Mouse (Mus musculus) intestine, postnatal 0 days (tissue): Measurements from ENCODE around the gene Mycbp2. TPM values are rescaled to one million over a fixed set of nuclear protein-coding genes. Genes with fewer than 3 reads are reported as not detected.

Experiments used
- ATAC-seq: fragments of 200-750 bp; cut with Nextera tagmentation; 2 replicates; pipeline ENCODE4 v1.8.0; 2017; ENCODE audit warnings: mild to moderate bottlenecking, moderate TSS enrichment, moderate library complexity
- H3K27ac ChIP-seq: fragments of 300-500 bp; sonication (generic); 2 replicates; pipeline ENCODE4 v1.5.1; 2014; ENCODE audit warnings: mild to moderate bottlenecking, low read depth, low read length, moderate library complexity
- H3K27me3 ChIP-seq: fragments of 300-500 bp; sonication (generic); replicated peaks from 2 replicates; pipeline ENCODE4 v1.6.1; 2014; ENCODE audit warnings: low read length, mixed read lengths; ENCODE audit not compliant: control insufficient read depth, insufficient read depth
- H3K36me3 ChIP-seq: fragments of 300-500 bp; sonication (generic); 2 replicates; pipeline ENCODE4 v1.6.1; 2014; ENCODE audit warnings: mild to moderate bottlenecking, moderate library complexity; ENCODE audit not compliant: control insufficient read depth, insufficient read depth
- H3K4me1 ChIP-seq: fragments of 300-500 bp; sonication (generic); replicated peaks from 2 replicates; pipeline ENCODE4 v1.6.1; 2014; ENCODE audit warnings: antibody characterized with exemption, low read length, mixed read lengths; ENCODE audit not compliant: control insufficient read depth, insufficient read depth
- H3K4me2 ChIP-seq: fragments of 300-500 bp; sonication (generic); replicated peaks from 2 replicates; pipeline ENCODE4 v1.6.1; 2014; ENCODE audit warnings: low read depth, mild to moderate bottlenecking, moderate library complexity
- H3K4me3 ChIP-seq: fragments of 300-500 bp; sonication (generic); 2 replicates; pipeline ENCODE4 v1.5.1; 2014; ENCODE audit warnings: low read depth, low read length
- H3K9ac ChIP-seq: fragments of 300-500 bp; sonication (generic); 2 replicates; pipeline ENCODE4 v1.6.1; 2014; ENCODE audit warnings: mild to moderate bottlenecking, low read depth, low read length
- H3K9me3 ChIP-seq: fragments of 300-500 bp; sonication (generic); 2 replicates; pipeline ENCODE4 v1.6.1; 2016; ENCODE audit warnings: mixed run types; ENCODE audit not compliant: control insufficient read depth
- CTCF ChIP-seq: sonication (generic); IDR thresholded peaks from 2 replicates; pipeline ENCODE4 v1.5.1; 2016; ENCODE audit warnings: low read depth, mild to moderate bottlenecking, control low read depth, antibody characterized with exemption, moderate library complexity
- WGBS: fragments of 180-500 bp; shearing (Covaris S2); extraction: QIAGEN DNeasy Blood & Tissue Kit; methylation state at CpG from one replicate; pipeline ENCODE4 v1.1.7; 2014; 5-methylcytosine and 5-hydroxymethylcytosine counted together
- polyA plus RNA-seq: library from polyadenylated mRNA; unstranded; fragments of >200 nt; fragmentation: Nextera tagmentation; extraction: Ambion mirVana; gene quantifications from 2 replicates; pipeline ENCODE4 v1.2.1, GENCODE M21; 2015

The Mycbp2 gene
- polyA plus RNA-seq, 1 experiment from 2014 or later = 12.4 TPM

DNA sequence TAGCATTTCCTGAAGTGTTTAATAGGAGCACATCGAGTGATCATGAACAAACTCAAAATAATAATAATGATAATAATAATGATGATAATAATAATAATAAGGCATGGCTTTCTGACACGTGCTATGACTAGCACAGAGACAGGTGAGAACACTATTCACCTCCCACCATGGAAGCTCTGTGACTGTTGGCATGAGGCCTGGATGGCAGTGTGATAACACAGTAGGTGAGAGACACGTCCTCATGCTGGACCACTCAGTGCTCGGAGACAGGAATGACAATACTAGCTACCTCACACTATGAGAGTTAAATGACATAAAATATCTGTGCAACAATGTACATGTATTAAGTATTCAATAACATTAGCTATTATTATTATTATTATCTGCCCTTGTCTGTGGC is 160.5 kb downstream of the Mycbp2 start:
- peaks cover 31% of the 10 kb centered on the region for H3K36me3 ChIP-seq
- no peaks in the 10 kb centered on the region for H3K4me1 ChIP-seq
- 92% methylated on average over 4 of the region's 4 CpGs for WGBS
- no peak overlapping the region for H3K9ac ChIP-seq
- no peak overlapping the region for H3K27ac ChIP-seq
- no peaks in the 10 kb centered on the region for H3K9me3 ChIP-seq
- ATAC-seq = no peak
- H3K4me3 ChIP-seq = no peak overlapping the region
- no peaks in the 10 kb centered on the region for H3K27me3 ChIP-seq
- no peak overlapping the region for H3K4me2 ChIP-seq
- TF ChIP-seq CTCF = no peak

DNA sequence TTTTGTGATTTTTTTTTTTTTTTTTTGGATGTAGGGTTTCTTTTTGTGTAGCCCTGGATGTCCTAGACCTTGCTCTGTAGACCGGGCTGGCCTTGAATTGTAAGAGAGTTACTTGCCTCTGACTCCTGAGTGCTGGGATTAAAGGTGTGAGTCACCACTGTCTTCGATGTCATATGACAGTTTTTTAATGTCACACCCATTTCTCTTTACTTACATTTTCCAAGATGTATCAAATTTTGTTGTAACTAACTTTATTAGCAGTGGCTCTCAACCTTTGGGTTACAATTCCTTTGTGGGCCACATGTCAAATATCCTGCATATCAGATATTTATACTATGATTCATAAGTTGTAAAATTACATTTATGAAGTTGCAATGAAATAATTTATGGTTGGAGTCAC is 166.5 kb downstream of the Mycbp2 start:
- H3K4me1 ChIP-seq = no peaks in the 10 kb centered on the region
- H3K4me3 ChIP-seq = no peak overlapping the region
- no peak overlapping the region for H3K9ac ChIP-seq
- no peaks in the 10 kb centered on the region for H3K27me3 ChIP-seq
- no peak for TF ChIP-seq CTCF
- WGBS = 96% methylated on average over 2 of the region's 2 CpGs
- H3K9me3 ChIP-seq = no peaks in the 10 kb centered on the region
- H3K36me3 ChIP-seq = peaks cover 11% of the 10 kb centered on the region; the same call in 1 of the 2 replicates
- no peak overlapping the region for H3K27ac ChIP-seq
- ATAC-seq = no peak
- no peak overlapping the region for H3K4me2 ChIP-seq

DNA sequence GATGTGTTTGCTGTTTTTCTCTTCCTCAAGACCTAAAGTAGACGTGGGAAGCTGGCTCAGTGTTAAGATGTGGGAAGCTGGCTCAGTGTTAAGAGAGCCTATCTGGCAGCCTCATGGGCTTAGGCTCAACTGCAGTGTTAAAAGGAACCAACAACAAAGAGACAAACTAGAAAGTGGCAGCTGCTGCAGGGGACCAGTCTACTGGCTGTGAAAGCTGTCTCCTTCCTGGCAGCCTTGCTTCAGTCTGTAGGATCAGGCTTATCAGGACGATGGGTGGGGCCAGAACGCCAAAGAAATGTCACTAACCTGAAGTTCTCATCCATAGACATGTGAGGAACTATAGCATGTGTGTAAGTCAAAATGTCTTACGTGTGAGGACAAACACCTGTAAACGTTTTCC is 183.7 kb downstream of the Mycbp2 start:
- H3K9me3 ChIP-seq = no peaks in the 10 kb centered on the region
- no peak for TF ChIP-seq CTCF
- H3K27ac ChIP-seq = no peak overlapping the region
- no peaks in the 10 kb centered on the region for H3K27me3 ChIP-seq
- H3K4me1 ChIP-seq = no peaks in the 10 kb centered on the region
- ATAC-seq = no peak
- H3K36me3 ChIP-seq = peaks cover 3% of the 10 kb centered on the region; the same call in 1 of the 2 replicates
- WGBS = 42% methylated on average over 5 of the region's 5 CpGs
- no peak overlapping the region for H3K4me3 ChIP-seq
- no peak overlapping the region for H3K4me2 ChIP-seq
- no peak overlapping the region for H3K9ac ChIP-seq

DNA sequence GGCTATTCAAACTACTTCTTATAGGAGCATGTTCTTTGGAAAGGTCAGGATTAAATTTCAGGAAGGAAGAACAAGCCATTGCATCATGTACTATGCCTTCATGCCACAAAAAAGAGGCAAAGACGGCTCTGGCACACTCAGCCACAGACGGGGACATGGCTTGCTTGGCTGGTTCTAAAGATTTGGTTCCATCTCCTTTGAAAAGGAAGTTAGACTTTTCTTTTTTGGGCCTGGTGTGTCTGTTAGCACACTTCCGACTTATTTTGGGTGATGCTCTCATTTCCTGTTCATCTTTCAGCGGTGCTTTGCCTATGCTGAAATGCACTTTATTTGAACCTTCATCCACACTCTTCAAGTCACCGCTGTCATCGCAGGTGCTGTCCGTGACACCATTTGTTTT is 190.9 kb downstream of the Mycbp2 start:
- Histone ChIP-seq H3K27me3 (no peaks in the 10 kb centered on the region), H3K4me3 (no peak overlapping the region), H3K9ac (no peak overlapping the region), H3K4me2 (no peak overlapping the region), H3K9me3 (no peaks in the 10 kb centered on the region), H3K36me3 (peaks cover 22% of the 10 kb centered on the region), H3K4me1 (no peaks in the 10 kb centered on the region), H3K27ac (no peak overlapping the region)
- 85% methylated on average over 7 of the region's 7 CpGs for WGBS
- no peak for ATAC-seq
- no peak for TF ChIP-seq CTCF

DNA sequence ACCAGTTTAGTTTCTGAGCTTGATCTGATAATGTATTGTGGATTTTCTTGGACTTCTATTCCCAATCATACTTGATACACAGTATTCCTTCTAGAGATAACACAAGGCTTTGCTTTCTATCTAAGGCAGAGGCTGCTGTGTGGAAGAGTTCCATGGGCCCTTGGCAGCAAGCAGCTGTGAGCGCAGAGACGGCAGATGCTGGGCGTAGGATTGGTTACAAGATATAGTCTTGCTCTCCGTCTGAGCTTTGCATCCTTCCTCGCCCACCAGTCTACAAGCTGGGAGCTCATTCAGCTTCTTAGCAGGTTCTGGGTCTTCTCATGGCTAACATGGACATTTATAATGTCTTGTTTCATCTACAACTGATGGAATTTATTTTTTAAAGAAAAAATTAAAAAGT is 196.5 kb downstream of the Mycbp2 start:
- Histone ChIP-seq H3K9ac (no peak overlapping the region), H3K9me3 (no peaks in the 10 kb centered on the region), H3K27ac (no peak overlapping the region), H3K4me2 (no peak overlapping the region), H3K36me3 (peaks cover 20% of the 10 kb centered on the region), H3K4me1 (no peaks in the 10 kb centered on the region), H3K4me3 (no peak overlapping the region), H3K27me3 (no peaks in the 10 kb centered on the region)
- ATAC-seq = no peak
- TF ChIP-seq CTCF = no peak
- WGBS = 93% methylated on average over 5 of the region's 5 CpGs

DNA sequence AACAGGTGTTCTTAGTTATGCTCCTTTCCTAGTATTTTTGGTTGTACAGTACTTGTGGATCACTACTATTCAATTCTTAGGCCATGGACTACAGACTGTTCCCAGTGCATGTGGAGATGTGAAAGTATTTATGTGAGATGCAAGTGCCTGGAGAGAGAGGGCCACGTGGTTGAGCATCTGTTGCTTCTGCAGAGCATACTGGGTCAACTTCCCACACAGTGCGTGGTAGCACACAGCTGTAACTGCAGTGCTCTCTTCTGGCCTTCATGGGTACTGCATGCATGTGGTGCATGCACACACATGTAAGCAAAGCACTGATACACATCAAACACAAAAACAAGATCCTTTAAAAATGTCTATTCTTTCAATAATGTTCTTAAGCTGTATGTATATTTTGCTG is 214.6 kb downstream of the Mycbp2 start:
- Histone ChIP-seq H3K36me3 (peaks cover 42% of the 10 kb centered on the region), H3K4me1 (no peaks in the 10 kb centered on the region), H3K9me3 (no peaks in the 10 kb centered on the region), H3K27me3 (no peaks in the 10 kb centered on the region), H3K27ac (no peak overlapping the region), H3K4me2 (no peak overlapping the region), H3K4me3 (no peak overlapping the region), H3K9ac (no peak overlapping the region)
- 68% methylated on average over 2 of the region's 2 CpGs for WGBS
- peak; percentile 73 for ATAC-seq
- TF ChIP-seq CTCF = peak; percentile 87

DNA sequence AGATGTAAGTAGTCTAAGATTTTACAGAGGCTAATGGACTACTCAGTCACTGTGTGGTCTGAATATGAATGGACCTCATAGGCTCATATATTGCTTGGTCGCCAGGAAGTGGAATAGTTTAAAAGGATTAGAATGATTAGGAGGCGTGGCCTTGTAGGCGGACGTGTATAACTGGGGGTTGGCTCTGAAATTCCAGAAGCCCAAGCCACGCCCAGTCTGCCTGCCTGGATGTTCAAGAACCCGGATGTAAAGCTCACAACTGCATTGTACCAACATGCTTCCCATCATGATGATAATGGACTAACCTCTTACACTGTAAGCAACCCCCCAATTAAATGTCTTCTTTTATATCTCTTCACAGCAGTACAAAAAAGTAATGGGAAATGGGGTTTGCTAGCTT is 220.9 kb downstream of the Mycbp2 start:
- Histone ChIP-seq H3K9ac (no peak overlapping the region), H3K4me1 (no peaks in the 10 kb centered on the region), H3K36me3 (peaks cover 46% of the 10 kb centered on the region), H3K27me3 (no peaks in the 10 kb centered on the region), H3K27ac (no peak overlapping the region), H3K4me3 (no peak overlapping the region), H3K9me3 (no peaks in the 10 kb centered on the region), H3K4me2 (no peak overlapping the region)
- no peak for ATAC-seq
- 82% methylated on average over 6 of the region's 6 CpGs for WGBS
- no peak for TF ChIP-seq CTCF
